Mouse (Mus musculus): ENCODE results near the gene Pnmt.

DNA sequence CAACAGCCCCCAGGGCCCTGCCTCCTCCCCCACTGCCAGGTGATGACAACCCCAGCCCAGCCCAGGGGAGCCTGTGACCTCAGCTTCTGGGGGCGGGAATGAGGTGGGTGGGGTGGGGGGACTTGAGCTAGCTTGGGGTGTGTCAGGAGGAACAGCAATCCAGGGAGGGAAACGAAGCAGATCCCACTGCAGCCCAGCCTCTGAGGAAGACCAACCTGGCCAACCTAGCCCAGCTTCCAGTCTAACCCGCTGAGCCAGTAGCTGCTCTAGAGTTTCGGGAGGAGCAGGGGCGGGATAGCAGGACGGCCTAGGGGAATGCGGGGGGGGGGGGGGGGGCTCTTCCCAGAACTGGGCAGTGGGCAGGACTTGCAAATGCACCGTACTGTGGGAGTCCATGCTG lies 5.8 kb downstream of the Pnmt start:
- no peak for TF ChIP-seq CTCF (IDR thresholded peaks at IDR 0.05; ENCODE audit: borderline replicate concordance, control insufficient read depth, extremely low read depth, insufficient read depth, low read length, poor library complexity)
- no peak for TF ChIP-seq POLR2A (IDR thresholded peaks at IDR 0.05; ENCODE audit: control insufficient read depth, extremely low read depth, insufficient read depth, low read length, poor library complexity)
